Mouse (Mus musculus) kidney, postnatal 10 days (tissue): ENCODE results near the gene Mphosph10.

ENCODE experiments used
- DNase-seq: peaks from one replicate; pipeline ENCODE4 v3.0.0; 2021; ENCODE audit warnings: mixed read lengths

The Mphosph10 gene

DNA sequence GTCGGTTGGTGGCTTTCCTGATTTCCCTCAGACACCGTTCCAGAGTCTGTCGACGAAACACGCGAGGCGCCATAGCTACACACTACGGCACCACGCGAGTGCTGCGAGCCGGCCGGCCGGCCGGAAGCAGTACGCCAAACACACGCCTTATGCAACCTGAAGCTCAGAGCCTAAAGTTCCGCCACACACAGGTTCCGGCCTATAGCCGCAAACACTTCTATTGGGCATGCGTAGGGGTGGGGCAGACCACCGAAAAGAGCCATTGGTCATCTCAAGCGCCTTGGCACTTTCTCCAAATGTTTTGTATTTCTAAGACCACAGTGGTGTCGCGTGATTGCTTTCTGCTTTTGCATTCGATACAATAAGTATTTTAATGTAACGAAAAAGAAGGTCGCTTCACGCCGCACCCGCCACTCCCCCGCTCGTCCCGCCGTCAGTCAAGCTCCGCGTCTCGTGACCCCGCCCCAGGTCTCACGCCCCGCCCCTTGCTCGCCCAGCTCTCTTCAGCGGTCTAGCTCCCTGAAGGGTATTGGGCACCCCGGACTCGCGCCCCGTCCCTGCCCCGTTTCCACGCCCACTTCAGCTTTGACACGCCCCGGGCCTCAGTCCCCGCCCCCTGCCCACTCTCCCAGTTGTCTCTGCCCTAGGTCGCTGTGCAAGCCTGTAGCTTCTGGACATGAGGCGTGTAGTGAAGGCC, at the start of gene Mphosph10, which contains the start of gene Mcee:
Mphosph10 (minus strand) TSS at position 147 of the 697 bp plus-strand sequence.
Mcee (plus strand) TSS at position 486 of the 697 bp plus-strand sequence.
- peak; percentile 99 for DNase-seq

DNA sequence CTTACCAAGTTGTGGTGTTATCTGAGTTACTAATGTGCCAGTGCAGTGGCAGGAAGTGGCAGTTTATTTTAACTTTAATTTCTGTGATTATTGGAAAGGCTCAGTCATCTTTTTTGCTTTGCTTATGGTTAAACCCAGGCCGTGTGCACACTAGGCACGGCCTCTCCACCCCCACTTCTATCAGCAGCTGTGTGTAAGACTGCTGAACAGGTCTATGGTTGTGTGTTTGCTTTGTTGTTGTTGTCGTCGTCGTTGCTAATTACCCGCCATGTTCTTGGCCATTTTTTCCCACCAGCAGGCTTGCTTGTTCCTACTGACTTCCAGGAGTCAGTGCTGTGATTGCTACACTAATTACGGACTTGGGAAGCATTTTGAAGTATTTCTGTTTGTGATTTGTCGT, 48.5 kb upstream of the Mphosph10 start:
- DNase-seq: no peak

DNA sequence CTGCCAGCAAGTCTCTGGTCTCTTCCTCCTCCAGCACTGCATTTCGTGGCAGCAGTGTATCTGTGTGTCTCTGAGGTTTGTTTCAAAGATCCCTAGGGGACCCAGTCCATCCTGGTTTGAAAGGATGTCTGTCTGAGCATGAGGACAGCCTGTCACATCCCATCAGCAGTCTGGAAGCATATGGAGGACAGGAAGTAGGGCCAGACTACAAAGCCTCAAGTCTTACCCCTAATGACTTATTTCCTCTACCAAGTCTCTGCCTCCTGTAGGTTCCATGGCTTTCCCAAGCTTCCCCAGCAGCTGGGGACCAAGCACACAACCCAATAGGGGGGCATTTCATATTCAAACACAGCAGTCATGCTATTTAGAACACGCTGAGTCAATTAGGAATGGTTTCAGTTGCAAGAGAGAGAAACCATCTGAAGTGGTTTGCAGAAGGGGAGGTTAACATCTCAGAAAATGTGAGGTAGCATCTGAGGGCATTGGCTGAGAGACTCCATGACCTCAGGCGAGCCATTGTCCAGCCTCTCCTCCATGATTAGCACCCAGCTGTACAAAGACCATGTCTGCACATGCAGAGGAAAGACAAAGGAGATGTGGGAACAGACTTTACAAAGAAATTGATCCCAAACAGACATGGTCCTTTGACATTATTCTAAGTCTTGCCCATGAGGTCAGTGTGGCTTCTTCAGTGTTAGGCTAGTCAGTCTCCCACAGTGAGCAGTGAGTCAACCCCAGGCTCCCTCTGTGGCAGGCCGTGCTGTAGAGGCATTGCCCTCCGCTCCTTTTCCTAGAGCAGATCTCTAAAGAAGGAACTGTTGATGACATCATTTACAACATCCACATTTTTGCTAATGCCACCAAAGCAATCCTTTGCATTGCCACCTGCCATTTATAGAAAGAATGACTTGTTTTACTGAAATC, 47.8 kb upstream of the Mphosph10 start:
- no peak for DNase-seq

- peak; percentile 19 for DNase-seq
Measured at GRCm38 (mm10) chr7:64424861-64425260, 32.8 kb upstream of the Mphosph10 start.

- DNase-seq: no peak
Measured at GRCm38 (mm10) chr7:64403989-64404388, 11.9 kb upstream of the Mphosph10 start.

DNA sequence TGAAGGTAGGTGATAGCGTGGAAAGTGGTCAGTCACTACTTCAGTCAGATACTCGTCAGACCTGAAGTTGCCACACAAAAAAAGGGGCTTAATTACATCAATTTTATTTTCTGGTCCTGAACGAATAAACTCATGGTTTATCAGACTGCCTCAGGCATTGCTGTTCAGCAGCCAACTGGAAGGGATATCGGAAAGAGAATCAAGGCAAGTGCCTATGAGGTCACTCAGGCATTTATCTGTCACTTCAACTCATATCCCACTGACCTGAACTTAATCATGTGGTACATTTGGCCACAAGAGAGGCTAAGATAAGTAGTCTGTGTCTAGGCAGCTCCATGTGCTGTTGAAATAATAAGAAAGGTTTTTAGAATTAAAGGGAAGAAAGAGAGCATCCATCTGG, 10.4 kb upstream of the Mphosph10 start:
- DNase-seq: no peak

DNA sequence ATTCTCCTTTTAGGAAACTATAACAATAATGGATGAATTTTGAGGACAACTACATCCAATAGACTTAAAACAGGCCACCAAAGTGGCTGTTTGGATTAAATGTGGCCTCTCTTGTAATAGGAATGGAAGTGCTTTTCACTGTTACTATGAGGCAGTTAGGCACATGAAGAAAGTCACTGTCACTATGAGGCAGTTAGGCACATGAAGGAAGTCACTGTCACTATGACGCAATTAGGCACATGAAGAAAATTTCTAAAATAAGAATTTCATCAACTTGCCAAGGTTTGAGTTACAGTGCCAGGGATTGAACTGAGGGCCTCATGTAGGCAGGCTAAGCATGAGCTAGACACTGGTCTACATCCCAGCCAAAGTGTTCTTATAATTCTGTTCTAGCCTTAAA, 8.7 kb upstream of the Mphosph10 start:
- no peak for DNase-seq

GRCm38 (mm10) chr7:64392819-64393151, 717 bp upstream of the Mphosph10 start:
- no peak for DNase-seq

- no peak for DNase-seq
Measured at GRCm38 (mm10) chr7:64391479-64391878, 589 bp downstream of the Mphosph10 start.

DNA sequence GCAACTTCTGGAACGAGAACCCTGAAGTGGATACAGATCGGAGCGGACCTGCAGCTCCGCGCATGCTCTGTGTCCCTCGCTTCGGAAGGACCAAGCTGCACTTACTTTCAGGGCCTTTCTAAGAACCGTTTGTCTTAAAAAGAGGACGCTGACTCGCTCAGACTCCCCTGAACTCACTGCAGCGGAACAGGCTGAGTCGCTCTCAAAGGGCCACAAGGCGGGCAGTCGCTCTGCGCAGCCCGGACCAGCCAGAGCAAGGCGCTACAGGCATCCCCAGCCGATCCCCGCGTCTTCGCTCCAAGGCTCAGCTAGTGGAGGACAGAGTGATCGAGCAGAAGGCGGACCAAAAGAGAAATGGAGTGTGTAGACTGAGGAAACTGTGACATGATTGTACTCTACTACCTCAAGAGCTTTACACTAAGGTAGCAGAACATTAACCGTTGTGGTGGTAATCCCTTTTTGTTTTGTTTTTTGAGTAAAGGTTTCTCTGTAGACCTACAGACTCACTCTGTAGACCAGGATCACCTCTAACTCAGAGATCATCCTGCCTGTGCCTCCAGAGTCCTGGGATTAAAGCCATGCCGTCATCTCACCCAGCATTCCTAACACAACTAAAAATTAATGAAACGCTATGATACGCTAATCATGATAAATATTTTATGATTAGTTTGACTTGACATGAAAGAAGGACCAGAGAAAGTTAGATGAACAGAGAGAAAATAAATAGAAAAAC, 18.1 kb downstream of the Mphosph10 start, which contains the start of gene Fan1:
Fan1 (minus strand) TSS at position 266 of the 733 bp plus-strand sequence.
- peak; percentile 89 for DNase-seq

- no peak for DNase-seq
Measured at GRCm38 (mm10) chr7:64373147-64373829, 18.8 kb downstream of the Mphosph10 start.

GRCm38 (mm10) chr7:64371940-64372878, 19.9 kb downstream of the Mphosph10 start:
- DNase-seq: no peak

DNA sequence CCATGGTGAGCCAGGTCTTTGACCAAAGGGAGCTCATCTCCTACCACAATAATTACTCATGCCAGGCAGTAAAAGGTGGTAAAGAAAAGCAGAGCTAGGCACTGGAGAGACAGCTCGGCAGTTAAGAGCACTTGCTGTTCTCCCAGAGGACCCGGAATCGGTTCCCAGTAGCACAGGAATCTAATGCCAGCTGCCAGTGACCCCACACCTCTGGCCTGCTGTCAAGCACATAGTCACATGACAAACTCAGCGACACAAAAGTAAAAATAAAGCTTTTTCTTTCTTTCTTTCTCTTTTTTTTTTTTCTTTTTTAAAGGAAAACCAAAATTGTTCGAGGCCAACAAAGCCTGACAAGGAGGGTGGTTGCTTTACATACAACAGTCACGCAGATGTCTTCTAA, 22.2 kb downstream of the Mphosph10 start:
- no peak for DNase-seq

- no peak for DNase-seq
Measured at GRCm38 (mm10) chr7:64365863-64366262, 26.2 kb downstream of the Mphosph10 start.

- DNase-seq: no peak
Measured at GRCm38 (mm10) chr7:64360586-64360945, 31.5 kb downstream of the Mphosph10 start.

DNA sequence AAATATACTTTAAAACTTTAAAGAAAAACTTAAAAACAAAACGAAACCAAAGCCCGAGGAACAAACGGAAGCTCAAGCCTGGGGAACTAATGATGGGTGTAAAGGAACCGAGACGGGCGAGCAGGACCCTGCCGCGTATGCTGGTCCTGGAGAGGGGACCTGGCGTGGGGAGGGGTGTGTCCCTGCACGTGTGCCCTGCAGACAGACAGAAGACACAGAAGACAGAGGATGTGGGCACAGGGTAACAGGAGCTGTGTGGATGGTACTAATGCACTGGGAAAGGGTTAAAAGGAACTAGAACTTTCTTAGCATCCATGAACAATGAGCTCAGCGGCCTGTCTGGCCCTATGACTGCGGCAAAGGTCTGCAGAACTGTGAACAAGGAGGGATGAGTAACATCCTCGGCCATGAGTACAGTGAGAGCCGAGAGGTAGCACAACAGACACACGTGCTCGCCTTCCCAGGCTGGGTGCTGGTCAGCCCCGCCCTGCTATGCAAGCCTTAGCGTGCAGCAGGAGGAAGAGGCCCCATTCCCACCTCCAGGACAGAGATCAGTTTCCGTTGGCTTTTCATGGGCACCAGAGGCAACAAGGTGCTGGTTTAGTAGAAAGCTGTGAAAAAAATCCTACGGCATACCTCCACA, 32.0 kb downstream of the Mphosph10 start:
- no peak for DNase-seq

- DNase-seq: no peak
Measured at GRCm38 (mm10) chr7:64358666-64359065, 33.4 kb downstream of the Mphosph10 start.

DNA sequence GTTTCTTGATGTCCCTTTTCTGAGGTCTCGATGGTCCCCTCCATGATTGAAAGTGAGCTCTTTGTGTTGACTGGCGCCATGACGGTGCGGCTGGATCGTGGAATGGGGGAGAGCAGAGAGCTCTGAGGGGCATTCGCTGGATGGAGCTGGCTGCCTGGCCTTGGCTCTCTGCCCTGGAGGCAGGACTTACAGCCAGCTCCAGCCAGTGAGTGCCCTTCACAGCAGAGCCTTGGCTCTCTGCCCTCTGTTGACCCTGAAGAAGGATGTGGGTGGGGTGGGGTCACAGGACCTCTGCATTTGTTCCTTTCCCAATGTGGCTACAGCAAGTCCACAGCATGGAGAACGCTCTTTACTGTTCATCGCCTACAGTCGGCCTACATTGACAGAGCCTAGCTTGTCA, 34.7 kb downstream of the Mphosph10 start:
- peak; percentile 45 for DNase-seq

DNA sequence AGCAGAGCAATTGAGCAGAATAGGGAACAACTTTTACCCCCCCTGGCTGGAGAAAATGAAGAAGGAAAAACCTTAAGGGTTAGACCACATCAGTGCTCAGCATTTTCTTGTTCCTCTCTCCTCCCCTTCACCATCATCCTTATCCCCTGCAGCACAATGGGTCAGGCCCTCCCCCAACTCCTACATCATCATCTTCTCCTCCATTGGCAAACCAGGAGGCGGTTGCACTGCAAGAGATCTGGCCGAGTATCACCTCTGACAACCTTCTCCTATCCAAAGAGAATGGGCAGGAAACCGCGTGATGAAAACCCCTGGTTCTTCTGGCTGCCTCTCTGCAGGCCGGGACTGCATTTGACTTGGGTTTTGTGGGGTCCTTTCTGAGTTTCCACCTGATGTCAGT, 35.4 kb downstream of the Mphosph10 start:
- no peak for DNase-seq

DNA sequence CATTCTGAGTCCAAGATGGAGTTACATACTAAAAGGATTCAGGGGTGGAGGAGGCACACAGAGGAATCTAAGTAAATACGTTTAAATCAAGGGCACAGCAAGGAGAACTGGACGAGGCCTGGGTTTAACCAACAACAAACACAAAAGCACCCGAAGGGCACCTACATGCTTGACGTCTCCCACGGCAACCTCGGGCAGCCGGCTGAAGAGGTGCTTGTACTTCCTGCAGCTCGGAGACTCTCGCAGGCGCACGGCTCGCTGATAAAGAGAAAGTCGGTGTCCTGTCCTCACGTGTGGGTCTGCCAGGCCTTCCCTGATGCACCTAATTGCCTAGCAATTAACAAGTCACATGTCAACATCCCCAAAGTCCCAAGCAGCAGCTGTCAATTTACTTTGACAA, 37.9 kb downstream of the Mphosph10 start:
- no peak for DNase-seq

DNA sequence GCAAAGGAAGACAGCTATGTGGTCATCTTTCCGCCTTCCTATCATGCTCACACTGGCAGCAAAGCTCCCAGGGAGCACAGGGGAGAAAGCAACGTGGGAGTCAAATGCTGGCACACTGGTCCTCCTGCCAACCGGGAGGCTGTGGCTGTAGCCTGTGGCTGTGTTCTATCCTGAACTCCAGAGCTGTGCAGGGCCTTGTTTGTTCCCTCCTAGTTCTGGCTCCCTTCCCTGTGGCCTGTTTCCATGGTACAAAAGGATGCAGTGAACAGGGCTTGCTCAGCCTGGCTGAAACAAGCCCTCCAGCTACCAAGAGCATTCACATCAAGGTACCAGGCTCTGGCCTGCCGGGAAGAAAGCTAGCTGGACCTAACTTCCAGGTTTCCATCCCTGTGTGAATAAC, 41.0 kb downstream of the Mphosph10 start:
- DNase-seq: no peak
